Mouse (Mus musculus): Measurements from ENCODE around the gene Rdh8. TPM values are rescaled to one million over a fixed set of nuclear protein-coding genes. Genes with fewer than 3 reads are reported as not detected.

Gene Rdh8
- total RNA-seq, 1 experiment from 2014 or later, result not detected

DNA sequence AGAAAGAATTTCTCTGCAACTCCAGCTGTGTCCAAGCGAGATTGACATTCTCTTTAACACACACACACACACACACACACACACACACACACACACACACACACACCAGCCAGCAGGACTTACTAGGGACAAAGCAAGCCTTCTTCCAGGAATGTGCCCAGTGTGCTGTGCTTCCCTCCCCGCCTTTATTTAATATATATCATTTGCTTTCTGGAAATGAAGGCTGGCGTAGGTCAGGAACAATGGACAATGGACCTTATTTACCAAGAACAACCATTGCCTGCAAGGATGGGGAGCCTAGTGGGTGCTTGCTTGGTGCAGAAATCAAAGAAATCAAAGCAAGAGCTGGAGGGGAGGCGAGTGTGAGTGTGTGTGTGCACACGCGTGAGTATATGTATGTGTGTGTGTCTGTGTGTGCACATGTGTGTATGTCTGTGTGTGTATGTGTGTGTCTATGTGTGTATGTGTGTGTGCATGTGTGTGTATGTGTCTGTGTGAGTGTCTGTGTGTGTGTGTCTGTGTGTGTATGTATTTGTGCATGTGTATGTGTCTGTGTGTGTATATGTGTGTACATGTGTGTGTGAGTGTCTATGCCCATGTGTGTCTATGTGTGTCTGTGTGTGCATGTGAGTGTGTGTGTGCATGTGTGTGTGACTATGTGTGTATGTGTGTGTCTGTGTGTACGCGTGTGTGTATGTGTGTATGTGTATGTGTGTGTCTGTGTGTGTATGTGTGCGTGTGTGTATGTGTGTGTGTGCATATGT, 19.1 kb downstream of the Rdh8 start:
- DNase-seq, result no peak

DNA sequence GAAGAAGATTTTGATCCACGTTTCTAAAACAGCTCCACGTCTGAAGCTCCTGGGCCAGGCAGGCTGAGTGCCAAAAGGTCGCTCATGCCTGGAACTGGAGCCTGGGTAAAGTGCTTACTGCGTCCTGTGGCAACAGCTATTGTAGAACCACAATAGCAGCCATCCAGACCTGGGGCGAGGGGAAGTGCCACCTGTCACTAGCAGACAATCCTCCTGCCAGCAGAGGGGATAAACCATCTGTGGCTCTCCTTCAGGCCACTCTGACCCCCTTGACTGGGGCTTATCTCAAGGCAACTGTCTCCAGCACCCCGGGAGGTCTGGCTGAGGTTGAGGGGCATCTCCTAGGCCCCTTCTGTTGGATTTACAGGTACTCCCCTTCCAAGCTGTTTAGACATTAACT, 20.6 kb downstream of the Rdh8 start:
- DNase-seq, result no peak

DNA sequence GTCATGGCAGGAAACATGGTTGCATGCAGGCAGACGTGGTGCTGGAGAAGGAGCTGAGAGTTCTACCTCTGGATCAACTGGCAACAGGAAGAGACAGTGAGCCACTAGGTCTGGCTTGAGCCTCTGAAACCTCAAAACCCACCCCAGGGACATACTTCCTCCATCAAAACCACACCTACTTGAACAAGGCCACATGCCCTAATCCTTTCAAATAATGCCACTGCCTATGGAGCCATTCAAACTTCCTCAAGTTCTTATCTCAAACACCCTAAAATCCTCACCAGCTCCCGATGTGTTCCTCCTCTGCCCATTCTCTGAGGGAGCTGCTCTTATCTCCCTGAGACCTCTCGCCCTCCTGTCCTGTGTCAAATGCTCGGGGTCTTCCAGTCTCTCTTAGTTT, 23.9 kb downstream of the Rdh8 start:
- no peak for DNase-seq

DNA sequence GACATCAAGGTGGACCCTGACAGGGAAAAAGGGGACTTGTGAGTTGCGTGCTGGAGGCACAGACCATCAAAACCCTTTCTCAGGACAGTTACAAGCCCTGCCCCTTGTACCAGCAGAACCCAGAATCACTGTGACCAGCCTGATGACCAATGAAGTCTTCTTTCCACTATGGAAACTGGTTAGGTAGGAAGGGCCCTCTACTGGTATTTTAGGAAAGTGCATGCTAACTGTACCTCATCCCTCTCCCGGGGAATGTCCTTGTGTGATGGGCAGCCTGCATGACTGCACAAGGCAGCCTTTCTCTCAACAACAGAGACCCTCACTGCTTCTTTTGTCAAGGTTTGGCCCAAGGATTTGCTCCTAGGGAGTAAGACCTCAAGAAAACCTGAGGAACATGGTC, 24.4 kb downstream of the Rdh8 start:
- peak; percentile 40 for DNase-seq

DNA sequence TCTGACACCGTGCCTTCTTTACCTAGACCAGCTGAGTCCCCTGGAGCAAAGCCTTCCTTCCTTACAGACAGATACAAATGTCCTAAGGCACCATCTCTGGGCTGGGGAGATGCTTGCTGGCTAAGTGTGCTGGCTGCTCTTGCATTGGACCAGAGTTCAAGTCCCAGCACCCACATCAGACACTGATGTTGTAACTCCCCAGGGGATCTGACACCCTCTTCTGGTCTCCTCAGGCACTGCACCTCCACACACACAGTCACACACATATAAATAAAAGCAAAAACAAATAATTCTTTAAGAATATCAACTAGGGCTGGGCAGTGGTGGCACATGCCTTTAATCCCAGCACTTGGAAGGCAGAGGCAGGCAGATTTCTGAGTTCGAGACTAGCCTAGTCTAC, 31.9 kb downstream of the Rdh8 start:
- no peak for DNase-seq

DNA sequence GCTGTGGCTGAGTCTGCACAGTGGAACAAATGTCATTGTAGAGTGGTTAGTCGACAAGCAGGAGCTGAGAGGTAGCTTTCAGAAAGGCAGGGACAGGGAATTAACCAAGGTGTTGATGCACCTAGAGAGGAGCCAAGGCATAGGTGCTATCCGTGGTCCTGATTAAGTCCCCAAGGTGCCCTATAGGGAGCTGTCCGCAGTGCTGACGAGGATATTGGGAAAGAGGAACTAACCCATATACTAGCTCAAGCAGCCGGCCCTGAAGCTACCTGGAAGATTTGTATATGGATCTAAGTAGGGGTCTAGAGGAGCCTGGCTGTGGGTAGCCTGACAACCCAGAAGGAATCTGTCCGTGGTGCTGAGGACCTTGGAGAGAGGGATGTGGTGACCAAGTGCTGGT, 38.8 kb downstream of the Rdh8 start:
- DNase-seq, result peak; percentile 77

DNA sequence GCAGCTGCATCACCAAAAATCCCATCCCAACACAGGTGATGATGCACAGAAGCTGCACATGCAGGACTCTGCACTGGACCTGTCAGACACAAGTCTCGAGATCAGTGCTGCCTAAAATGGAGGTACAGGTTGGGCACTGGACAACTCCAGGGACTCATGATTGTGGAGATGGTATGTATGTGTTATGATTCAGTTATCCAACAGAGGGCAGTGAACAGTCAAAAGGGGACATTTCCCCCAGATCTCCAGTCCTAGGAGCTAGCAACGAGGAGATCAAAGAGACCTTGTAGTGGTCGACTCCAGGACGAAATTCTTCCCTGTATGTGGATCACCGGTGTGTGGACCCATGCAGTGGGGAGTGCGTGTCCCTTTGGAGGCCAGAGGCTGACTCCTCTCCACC, 41.6 kb downstream of the Rdh8 start:
- DNase-seq, result no peak

DNA sequence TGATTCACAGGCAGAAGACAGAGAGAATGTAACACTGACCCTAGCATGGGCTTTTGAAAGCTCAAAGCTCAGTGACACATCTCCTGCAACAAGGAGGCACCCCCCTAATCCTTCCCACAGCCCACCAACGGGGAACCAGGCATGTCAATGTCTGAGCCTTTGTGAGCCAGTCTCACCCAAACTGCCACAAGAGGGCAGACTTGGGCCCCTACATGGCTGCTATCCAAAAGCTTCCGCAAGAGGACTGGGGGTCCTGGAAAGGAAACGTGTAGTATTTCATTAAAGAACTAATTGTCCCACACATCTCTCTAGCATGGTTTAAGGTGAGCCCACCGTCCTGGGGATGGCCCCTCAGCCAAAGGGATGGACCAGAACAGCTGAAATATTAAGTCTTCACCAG, 43.5 kb downstream of the Rdh8 start:
- peak; percentile 32 for DNase-seq

DNA sequence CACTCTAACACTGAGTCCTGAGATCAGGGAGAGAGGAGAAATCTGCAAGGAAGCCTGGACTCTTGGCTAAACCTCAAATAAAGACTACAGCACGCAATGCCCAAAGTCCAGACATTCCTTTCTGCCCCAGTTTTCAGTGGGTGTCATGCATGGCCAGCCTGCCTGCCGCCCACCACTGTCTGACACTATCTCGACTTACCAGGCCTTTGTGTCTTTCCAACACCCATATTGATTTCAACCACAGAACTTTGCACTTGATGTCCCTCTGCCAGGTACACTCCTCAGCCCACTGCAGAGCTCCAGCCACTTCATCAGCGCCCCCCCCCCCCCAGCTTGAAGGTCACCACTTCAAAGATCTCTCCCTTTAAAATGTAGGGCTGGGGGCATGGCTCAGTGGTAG, 43.9 kb downstream of the Rdh8 start:
- DNase-seq, result no peak

DNA sequence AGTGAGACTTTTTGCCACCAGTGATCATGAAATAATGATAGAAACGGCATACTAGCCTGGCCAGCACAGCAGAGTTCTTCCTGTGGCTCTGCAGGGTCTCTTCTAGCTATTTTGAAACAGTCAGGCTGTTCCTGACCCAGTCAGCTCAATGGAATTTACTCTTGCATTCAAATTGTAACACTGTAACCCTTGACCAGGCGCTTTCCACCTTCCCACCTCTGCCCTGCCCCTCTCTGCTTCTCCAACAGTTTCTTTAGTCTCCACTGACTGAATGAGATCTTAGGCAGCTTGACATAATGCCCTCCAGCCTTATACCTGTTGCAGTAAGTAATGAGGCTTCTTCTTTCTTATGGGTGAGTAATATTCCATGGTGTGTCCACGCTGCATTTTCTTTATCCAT, 48.6 kb downstream of the Rdh8 start:
- no peak for DNase-seq

DNA sequence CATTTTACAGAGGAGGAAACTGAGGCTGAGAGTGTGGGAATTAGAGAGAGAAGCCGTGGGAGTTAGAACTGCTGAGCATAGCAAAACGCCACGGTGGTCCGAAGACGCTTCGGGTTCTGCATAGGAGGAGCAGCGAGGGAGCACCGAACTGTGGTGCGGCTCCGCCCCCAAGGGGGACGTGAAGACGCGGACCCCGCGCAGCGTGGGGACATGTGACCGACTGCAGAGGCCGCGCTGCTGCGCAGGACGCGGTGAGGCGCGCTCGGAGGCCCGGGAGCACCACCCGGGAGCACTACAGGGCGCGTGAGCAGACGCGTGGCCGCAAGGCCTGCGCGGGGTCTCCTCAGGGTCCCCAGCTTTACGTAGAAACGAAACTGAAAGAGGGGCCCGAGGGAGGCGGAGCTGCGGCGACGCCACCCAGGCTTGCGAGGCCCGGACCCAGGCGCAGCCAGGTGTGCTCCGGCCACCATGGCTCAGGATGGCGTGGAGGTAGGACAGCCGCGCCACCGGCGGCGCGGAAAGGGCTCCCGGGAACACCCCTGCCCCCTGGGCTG, 50.2 kb downstream of the Rdh8 start, which contains the start of gene A230050P20Rik:
A230050P20Rik (plus strand) TSS at position 195 of the 554 bp plus-strand sequence.
- DNase-seq, result peak; percentile 77

DNA sequence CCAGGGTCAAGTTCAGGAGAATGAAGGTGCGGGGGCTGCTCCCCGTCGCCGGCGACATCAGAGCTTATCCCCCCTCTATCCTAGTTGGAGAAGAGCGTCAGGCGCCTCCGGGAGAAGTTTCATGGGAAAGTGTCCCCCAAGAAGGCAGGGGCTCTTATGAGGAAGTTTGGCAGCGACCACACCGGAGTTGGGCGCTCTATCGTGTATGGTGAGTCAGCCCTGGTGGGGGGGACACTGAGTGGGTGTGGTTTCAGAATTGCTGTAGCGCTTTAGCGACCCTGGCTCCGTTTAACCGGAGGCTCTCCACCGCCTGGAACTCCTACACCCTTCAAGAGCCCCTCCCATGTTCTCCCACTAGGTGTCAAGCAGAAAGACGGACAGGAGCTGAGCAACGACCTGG, 50.9 kb downstream of the Rdh8 start:
- peak; percentile 58 for DNase-seq

DNA sequence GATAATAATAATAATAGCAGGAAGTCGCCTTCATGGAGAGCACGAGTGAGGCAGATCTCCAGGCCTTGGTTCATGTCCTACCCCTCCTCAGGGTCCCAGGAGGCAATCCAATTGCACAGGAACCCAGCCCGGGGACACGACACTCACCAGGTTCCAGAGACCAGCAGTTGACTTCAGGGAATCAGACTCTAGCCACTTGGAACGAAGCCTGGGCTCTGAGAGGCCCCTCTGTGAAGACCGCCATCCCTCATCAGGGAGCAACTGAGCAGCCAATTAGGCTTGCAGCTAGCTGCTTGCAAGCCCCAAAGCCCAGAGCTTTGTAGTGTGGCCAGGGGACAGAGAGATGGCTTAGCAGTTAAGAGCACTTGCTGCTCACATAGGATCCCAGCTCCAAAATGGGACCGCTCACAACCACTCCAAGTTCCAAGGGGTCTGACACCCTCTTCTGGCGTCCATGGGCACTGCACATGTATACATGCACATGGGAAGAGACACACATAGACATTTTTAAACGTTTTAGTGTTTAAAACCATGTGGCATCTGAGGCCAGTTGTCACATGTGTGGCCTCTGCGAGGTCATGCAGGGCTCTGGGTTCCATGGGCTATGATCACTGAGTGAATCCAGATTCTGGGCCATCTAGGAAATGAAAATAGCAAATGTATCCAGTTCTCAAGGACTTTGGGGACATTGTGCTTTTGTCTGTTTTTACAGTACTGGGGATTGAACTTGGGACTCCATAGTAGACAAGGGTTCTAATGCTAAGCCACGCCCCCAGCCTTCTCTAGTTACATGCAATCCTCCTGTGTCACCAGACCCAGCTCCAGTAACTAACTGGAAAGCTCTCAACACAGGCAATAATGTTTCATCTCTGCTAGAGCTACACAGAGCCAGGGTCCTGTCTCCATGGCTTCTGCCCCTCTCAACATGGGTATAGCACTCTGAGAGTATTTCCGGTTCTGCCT, 52.2 kb downstream of the Rdh8 start:
- no peak for DNase-seq

DNA sequence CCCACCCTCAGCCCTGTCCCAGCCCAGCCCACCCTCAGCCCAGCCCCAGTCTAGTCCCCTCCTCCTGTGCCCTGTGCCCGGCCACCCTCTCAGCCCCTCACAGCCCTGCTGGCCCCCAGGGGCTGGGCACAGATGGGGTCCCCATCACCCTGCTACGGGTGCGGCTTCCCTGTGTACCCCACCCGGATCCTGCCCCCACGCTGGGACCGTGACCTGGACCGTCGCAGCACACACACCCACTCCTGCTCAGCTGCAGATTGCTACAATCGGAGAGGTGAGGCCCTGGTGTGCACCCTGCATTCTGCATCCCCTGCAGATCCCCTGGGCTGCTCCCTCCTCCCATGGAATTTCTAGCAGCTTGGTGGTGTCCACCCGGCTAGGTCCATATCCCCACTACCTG, 54.7 kb downstream of the Rdh8 start:
- DNase-seq, result no peak

DNA sequence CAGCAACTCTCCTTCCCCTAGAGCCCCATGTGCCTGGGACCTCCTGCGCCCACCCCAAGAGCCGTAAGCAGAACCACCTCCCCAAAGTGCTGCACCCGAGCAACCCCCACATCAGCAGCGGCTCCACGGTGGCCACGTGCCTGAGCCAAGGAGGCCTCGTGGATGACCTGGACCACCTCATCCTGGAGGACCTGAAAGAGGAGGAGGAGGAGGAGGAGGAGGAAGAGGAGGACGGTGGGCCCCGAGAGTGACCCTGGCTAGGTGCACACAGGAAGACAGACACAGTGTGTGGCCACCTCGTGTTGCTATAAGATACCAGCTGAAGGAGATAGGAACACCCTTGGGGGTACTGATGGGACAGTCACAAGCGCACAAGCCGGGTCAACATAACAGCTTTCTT, 55.2 kb downstream of the Rdh8 start:
- DNase-seq, result no peak

DNA sequence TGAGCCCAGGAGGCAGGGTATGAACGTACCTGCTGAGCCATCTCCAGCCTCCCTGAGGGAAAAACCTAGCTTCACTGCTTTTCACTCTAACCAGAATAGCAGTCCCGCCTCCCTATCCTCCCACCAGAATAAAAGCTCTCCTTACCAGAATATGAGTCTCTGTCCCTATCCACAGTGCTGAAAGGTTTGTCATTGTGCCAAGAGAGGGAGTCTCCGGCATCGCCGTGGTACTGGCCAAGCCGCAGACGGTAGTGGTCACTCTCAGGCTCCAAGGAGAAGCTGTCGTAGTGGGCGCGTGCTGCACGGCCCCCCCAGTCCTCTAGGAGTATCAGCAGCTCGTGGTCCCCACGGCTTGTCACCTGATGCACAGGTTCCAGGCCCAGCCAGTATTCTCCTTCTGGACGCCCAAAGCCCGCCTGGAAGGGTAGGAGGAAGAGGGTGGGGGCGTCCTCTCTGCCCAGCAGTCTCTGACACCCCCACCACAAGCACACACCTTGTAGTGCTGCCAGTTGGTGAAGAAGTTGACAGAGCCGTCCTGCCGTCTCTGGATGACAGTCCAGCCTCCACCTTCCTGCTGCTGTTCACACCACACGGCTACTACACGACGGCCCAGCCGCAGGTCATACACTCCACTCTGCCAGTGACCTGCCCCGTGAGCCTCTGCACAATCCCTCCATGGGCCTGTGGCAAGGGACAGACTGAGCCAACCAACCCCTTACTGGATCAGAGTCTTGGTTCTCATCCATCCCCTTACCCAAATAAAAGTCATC, 56.9 kb downstream of the Rdh8 start:
- no peak for DNase-seq

Other genes starting within 250 kb of the Rdh8 start
- 9.2 and 10.8 TPM in 2 replicates for gene Zfp846, start 237.2 kb upstream of the Rdh8 start, total RNA-seq (2021)
- 308 TPM in 2 replicates for gene Ubl5, start 175.6 kb upstream of the Rdh8 start, total RNA-seq (2021)
- gene Fbxl12, start 173.7 kb upstream of the Rdh8 start, total RNA-seq (2021), result 15.3 and 18.7 TPM in 2 replicates
- 20.1 and 20.2 TPM in 2 replicates for gene Pin1, start 166.4 kb upstream of the Rdh8 start, total RNA-seq (2021)
- gene Olfm2, start 72.2 kb upstream of the Rdh8 start, total RNA-seq (2021), result 1.6 and 2.4 TPM in 2 replicates
- gene Col5a3, start 3.4 kb upstream of the Rdh8 start, total RNA-seq (2021), result 114 and 117 TPM in 2 replicates
- gene A230050P20Rik, start 50.1 kb downstream of the Rdh8 start, total RNA-seq (2021), result 17.6 and 22.7 TPM in 2 replicates
- gene Angptl6, start 61.2 kb downstream of the Rdh8 start, total RNA-seq (2021), result 3.4 and 5.3 TPM in 2 replicates
- 38.0 and 44.2 TPM in 2 replicates for gene Ppan, start 69.7 kb downstream of the Rdh8 start, total RNA-seq (2021)
- 146 and 155 TPM in 2 replicates for gene Eif3g, start 80.1 kb downstream of the Rdh8 start, total RNA-seq (2021)
- 56.0 and 58.0 TPM in 2 replicates for gene Dnmt1, start 141.4 kb downstream of the Rdh8 start, total RNA-seq (2021)
- gene S1pr2, start 158.3 kb downstream of the Rdh8 start, total RNA-seq (2021), result 9.1 and 11.0 TPM in 2 replicates
- 135 and 144 TPM in 2 replicates for gene Mrpl4, start 184.2 kb downstream of the Rdh8 start, total RNA-seq (2021)
- 12.7 and 13.8 TPM in 2 replicates for gene Icam1, start 197.5 kb downstream of the Rdh8 start, total RNA-seq (2021)
- 1.2 and 4.1 TPM in 2 replicates for gene Icam4, start 210.9 kb downstream of the Rdh8 start, total RNA-seq (2021)
- gene Icam5, start 213.6 kb downstream of the Rdh8 start, total RNA-seq (2021), result 0.74 and 0.90 TPM in 2 replicates
- not detected in 2 replicates for gene Zglp1, start 248.6 kb downstream of the Rdh8 start, total RNA-seq (2021)

Measured in adrenal gland, postnatal 14 days (tissue).